Mouse (Mus musculus) embryo, embryonic 10 days (tissue): ENCODE results near the gene Ewsr1.

Experiments
- DNase-seq: peaks from one replicate; pipeline ENCODE4 v3.0.0-alpha.2; 2015; ENCODE audit warnings: low spot score

Ewsr1 gene

GRCm38 (mm10) chr11:5098736-5099542 is at the start of gene Ewsr1, which contains the start of gene Rhbdd3:
Gene Ewsr1, minus strand, starts transcription at chr11:5099266.
Gene Rhbdd3, plus strand, starts transcription at chr11:5098926.
- DNase-seq, result peak; percentile 97

- no peak for DNase-seq
Observed at GRCm38 (mm10) chr11:5145600-5145999, 46.5 kb upstream of the Ewsr1 start.

GRCm38 (mm10) chr11:5141965-5142364 is 42.9 kb upstream of the Ewsr1 start:
- no peak for DNase-seq

- no peak for DNase-seq
Observed at GRCm38 (mm10) chr11:5141252-5141651, 42.2 kb upstream of the Ewsr1 start.

GRCm38 (mm10) chr11:5140619-5141018 is 41.6 kb upstream of the Ewsr1 start:
- no peak for DNase-seq

GRCm38 (mm10) chr11:5139372-5139771 is 40.3 kb upstream of the Ewsr1 start:
- no peak for DNase-seq

GRCm38 (mm10) chr11:5138642-5139041 is 39.6 kb upstream of the Ewsr1 start:
- no peak for DNase-seq

GRCm38 (mm10) chr11:5135914-5136313 is 36.8 kb upstream of the Ewsr1 start:
- DNase-seq, result no peak

GRCm38 (mm10) chr11:5132751-5133150 is 33.7 kb upstream of the Ewsr1 start:
- no peak for DNase-seq

GRCm38 (mm10) chr11:5130111-5130665 is 31.1 kb upstream of the Ewsr1 start:
- DNase-seq, result no peak

GRCm38 (mm10) chr11:5129035-5129480 is 30.0 kb upstream of the Ewsr1 start:
- DNase-seq, result peak; percentile 77

GRCm38 (mm10) chr11:5125713-5126112 is 26.6 kb upstream of the Ewsr1 start:
- no peak for DNase-seq

- DNase-seq, result peak; percentile 95
Observed at GRCm38 (mm10) chr11:5114931-5115581, 16.0 kb upstream of the Ewsr1 start.

- DNase-seq, result no peak
Observed at GRCm38 (mm10) chr11:5113645-5114044, 14.6 kb upstream of the Ewsr1 start.

- DNase-seq, result no peak
Observed at GRCm38 (mm10) chr11:5109441-5109840, 10.4 kb upstream of the Ewsr1 start.

- no peak for DNase-seq
Observed at GRCm38 (mm10) chr11:5103986-5104509, 5.0 kb upstream of the Ewsr1 start.

GRCm38 (mm10) chr11:5102384-5102783 is 3.3 kb upstream of the Ewsr1 start:
- DNase-seq, result no peak

- no peak for DNase-seq
Observed at GRCm38 (mm10) chr11:5101641-5102040, 2.6 kb upstream of the Ewsr1 start.

- no peak for DNase-seq
Observed at GRCm38 (mm10) chr11:5100801-5101200, 1.7 kb upstream of the Ewsr1 start.

GRCm38 (mm10) chr11:5100283-5100682 is 1.2 kb upstream of the Ewsr1 start:
- peak; percentile 41 for DNase-seq

GRCm38 (mm10) chr11:5099576-5100183 is 614 bp upstream of the Ewsr1 start:
- DNase-seq, result peak; percentile 95

- DNase-seq, result peak; percentile 33
Observed at GRCm38 (mm10) chr11:5098035-5098735, 881 bp downstream of the Ewsr1 start.
